ENCODE assay signal across 21 mouse cellular contexts in the genomic region with DNA sequence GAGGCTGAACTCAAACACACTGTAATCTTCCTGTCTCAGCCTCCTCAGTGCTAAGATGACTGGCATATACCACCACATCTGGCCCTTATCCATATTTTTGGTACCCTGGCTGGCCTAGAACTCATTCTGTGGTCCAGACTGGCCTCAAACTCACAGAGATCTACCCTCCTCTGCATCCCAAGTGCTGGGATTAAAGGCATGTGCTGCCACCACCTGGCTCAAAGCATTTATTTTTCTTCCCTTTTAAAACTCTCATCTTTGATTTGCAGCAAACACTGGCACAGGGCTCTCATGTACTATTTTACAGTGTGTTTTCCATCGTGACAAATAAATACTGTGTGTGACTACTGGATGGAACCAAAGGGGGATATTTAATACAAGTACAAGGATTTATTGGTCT. TPM values are rescaled to one million over a fixed set of nuclear protein-coding genes. Genes with fewer than 3 reads are reported as not detected.
DNase-seq lines count a peak whose midpoint lies in the region; ATAC-seq and TF ChIP-seq lines count a peak whose summit lies in the region.
"Had no signal": no experiment of that assay in that cellular context is flagged by ENCODE, and none has a peak within 500 bp of the region (broad histone marks: within the 10 kb centered on the region; RNA-seq: fewer than 3 reads in every experiment).

No protein-coding gene starts in this region.

- H3K27me3 ChIP-seq in forebrain, postnatal 0 days (ENCODE audit: insufficient read depth, low read length): no peaks in the 10 kb centered on the region
- H3K27me3 ChIP-seq in forebrain, embryonic 13.5 days: no peaks in the 10 kb centered on the region
- no peaks in the 10 kb centered on the region for H3K27me3 ChIP-seq in kidney, postnatal 0 days (ENCODE audit: insufficient read depth, low read length)
- no peaks in the 10 kb centered on the region for H3K27me3 ChIP-seq in kidney, embryonic 14.5 days (ENCODE audit: control insufficient read depth, insufficient read depth, low read length)
- H3K27me3 ChIP-seq: embryonic facial prominence, embryonic 13.5 days; hindbrain, embryonic 15.5 days; limb, embryonic 13.5 days; lung, embryonic 15.5 days had no signal

- ATAC-seq in forebrain, postnatal 0 days: no peak
- ATAC-seq in forebrain, embryonic 13.5 days: no peak
- no peak for ATAC-seq in kidney, postnatal 0 days (replicated peaks; ENCODE audit: low FRiP score, low read depth)
- ATAC-seq in kidney, embryonic 14.5 days (ENCODE audit: low FRiP score, low TSS enrichment): no peak

- no peak for DNase-seq in forebrain, postnatal 0 days
- DNase-seq in kidney, postnatal 0 days (ENCODE audit: low spot score): no peak
- DNase-seq in 3T3-L1 (ENCODE audit: low read depth, low spot score) (peak; percentile 30), adipocyte (ENCODE audit: low spot score) (peak; percentile 40)
- DNase-seq in right cerebral cortex, postnatal 4 days: no peak
- DNase-seq in natural killer cell, adult 2 months (ENCODE audit: low spot score in 2 of 2): no peak
- DNase-seq: adrenal gland, postnatal 14 days; kidney, adult 9 months; thymus, adult 2 months had no signal

- WGBS in forebrain, postnatal 0 days: 88% methylated on average over 1 of the region's 1 CpGs
- 85% methylated on average over 1 of the region's 1 CpGs for WGBS in forebrain, embryonic 13.5 days
- 87% methylated on average over 1 of the region's 1 CpGs for whole genome bisulfite sequencing in kidney, postnatal 0 days
- WGBS in kidney, embryonic 14.5 days: 84% methylated on average over 1 of the region's 1 CpGs

- H3K4me1 ChIP-seq in forebrain, postnatal 0 days (ENCODE audit: insufficient read depth): no peaks in the 10 kb centered on the region
- no peaks in the 10 kb centered on the region for H3K4me1 ChIP-seq in forebrain, embryonic 13.5 days
- H3K4me1 ChIP-seq in kidney, postnatal 0 days (replicated peaks; ENCODE audit: insufficient read depth, low read length): no peaks in the 10 kb centered on the region
- no peaks in the 10 kb centered on the region for H3K4me1 ChIP-seq in kidney, embryonic 14.5 days (ENCODE audit: control insufficient read depth, insufficient read depth, low read length)
- H3K4me1 ChIP-seq: embryonic facial prominence, embryonic 13.5 days; hindbrain, embryonic 15.5 days; limb, embryonic 13.5 days; lung, embryonic 15.5 days had no signal

- H3K36me3 ChIP-seq in forebrain, postnatal 0 days (ENCODE audit: insufficient read depth): peaks cover 28% of the 10 kb centered on the region
- H3K36me3 ChIP-seq in forebrain, embryonic 13.5 days (ENCODE audit: poor library complexity, severe bottlenecking): peaks cover 23% of the 10 kb centered on the region
- H3K36me3 ChIP-seq in kidney, postnatal 0 days (ENCODE audit: insufficient read depth, low read length): peaks cover 19% of the 10 kb centered on the region
- peaks cover 28% of the 10 kb centered on the region for H3K36me3 ChIP-seq in kidney, embryonic 14.5 days (ENCODE audit: control insufficient read depth, insufficient read depth, low read length)

- no peak overlapping the region for H3K4me2 ChIP-seq in forebrain, postnatal 0 days (ENCODE audit: low read depth)
- H3K4me2 ChIP-seq in forebrain, embryonic 13.5 days: no peak overlapping the region
- no peak overlapping the region for H3K4me2 ChIP-seq in kidney, postnatal 0 days (ENCODE audit: low read length)
- no peak overlapping the region for H3K4me2 ChIP-seq in kidney, embryonic 14.5 days (replicated peaks; ENCODE audit: low read depth, low read length)
- H3K4me2 ChIP-seq: embryonic facial prominence, embryonic 13.5 days; hindbrain, embryonic 15.5 days; limb, embryonic 13.5 days; lung, embryonic 15.5 days had no signal

- no peak overlapping the region for H3K9ac ChIP-seq in forebrain, postnatal 0 days
- no peak overlapping the region for H3K9ac ChIP-seq in forebrain, embryonic 13.5 days
- no peak overlapping the region for H3K9ac ChIP-seq in kidney, postnatal 0 days (ENCODE audit: low read depth, low read length)
- H3K9ac ChIP-seq in kidney, embryonic 14.5 days (ENCODE audit: low read depth, low read length): no peak overlapping the region
- H3K9ac ChIP-seq: embryonic facial prominence, embryonic 13.5 days; hindbrain, embryonic 15.5 days; limb, embryonic 13.5 days; lung, embryonic 15.5 days had no signal

- no peak overlapping the region for H3K4me3 ChIP-seq in forebrain, postnatal 0 days (ENCODE audit: low read depth, low read length)
- H3K4me3 ChIP-seq in forebrain, embryonic 13.5 days: no peak overlapping the region
- no peak overlapping the region for H3K4me3 ChIP-seq in kidney, postnatal 0 days (replicated peaks; ENCODE audit: low read depth, low read length)
- H3K4me3 ChIP-seq in kidney, embryonic 14.5 days (ENCODE audit: low read length): no peak overlapping the region
- H3K4me3 ChIP-seq: embryonic facial prominence, embryonic 13.5 days; hindbrain, embryonic 15.5 days; limb, embryonic 13.5 days; lung, embryonic 15.5 days had no signal

- no peaks in the 10 kb centered on the region for H3K9me3 ChIP-seq in forebrain, postnatal 0 days (ENCODE audit: low read length)
- H3K9me3 ChIP-seq in forebrain, embryonic 13.5 days (replicated peaks): no peaks in the 10 kb centered on the region
- H3K9me3 ChIP-seq in kidney, postnatal 0 days (replicated peaks; ENCODE audit: low read length): no peaks in the 10 kb centered on the region
- H3K9me3 ChIP-seq in kidney, embryonic 14.5 days (ENCODE audit: control insufficient read depth, low read length): no peaks in the 10 kb centered on the region
- H3K9me3 ChIP-seq: embryonic facial prominence, embryonic 13.5 days; hindbrain, embryonic 15.5 days; limb, embryonic 13.5 days; lung, embryonic 15.5 days had no signal

- H3K27ac ChIP-seq in forebrain, postnatal 0 days (ENCODE audit: low read depth, low read length): no peak overlapping the region
- H3K27ac ChIP-seq in forebrain, embryonic 13.5 days: no peak overlapping the region
- H3K27ac ChIP-seq in kidney, postnatal 0 days: no peak overlapping the region
- no peak overlapping the region for H3K27ac ChIP-seq in kidney, embryonic 14.5 days (ENCODE audit: low read depth, low read length)
- H3K27ac ChIP-seq: embryonic facial prominence, embryonic 13.5 days; hindbrain, embryonic 15.5 days; limb, embryonic 13.5 days; lung, embryonic 15.5 days had no signal

- TF ChIP-seq CTCF in forebrain, postnatal 0 days (IDR thresholded peaks at IDR 0.05; ENCODE audit: low read depth): peak; percentile 50
- TF ChIP-seq CTCF in kidney, postnatal 0 days (IDR thresholded peaks at IDR 0.05; ENCODE audit: low read depth): peak; percentile 57

RNA-seq across cellular contexts. Expression of a gene that starts 29.0 kb away (rescaled TPM):
- total RNA-seq in forebrain, postnatal 0 days (2014; rRNA removed): 0.33 and 0.38 TPM in 2 replicates
- 0.14 and 0.52 TPM in 2 replicates for polyA plus RNA-seq in forebrain, postnatal 0 days (2015; fragmentation: Nextera tagmentation; extraction: Ambion mirVana)
- polyA plus RNA-seq in forebrain, embryonic 13.5 days (2015; fragmentation: Nextera tagmentation; extraction: Ambion mirVana): 0.10 and 0.14 TPM in 2 replicates
- 0.09 TPM in 1 of 2 replicates, not detected in the other for polyA plus RNA-seq in kidney, postnatal 0 days (2015; fragmentation: Nextera tagmentation; extraction: Ambion mirVana)
- not detected in 2 replicates for polyA plus RNA-seq in kidney, embryonic 14.5 days (2014; fragmentation: Nextera tagmentation; extraction: Ambion mirVana)
- total RNA-seq: adrenal gland, postnatal 14 days; megakaryocyte-erythroid progenitor cell, adult 5-6 weeks; monocyte, adult 5-6 weeks had no signal
- polyA plus RNA-seq: C2C12; embryonic facial prominence, embryonic 13.5 days; heart, embryonic 16.5 days; neural tube, embryonic 14.5 days; small intestine, adult 2 months had no signal

Comparison
In these comparisons a context has a peak if more than half of its experiments do, and no peak if none do; other contexts are left out.
1. DNase-seq: peak in 3T3-L1 (single experiment) and adipocyte (single experiment); none in forebrain, postnatal 0 days (single experiment), kidney, postnatal 0 days (single experiment), right cerebral cortex, postnatal 4 days (single experiment) and natural killer cell, adult 2 months (0 of 2).